In genomic region chr4:104275260-104275659, GRCm38 (mm10) we compare ENCODE assay signal across 23 mouse cellular contexts.
A peak's percentile ranks its signal among the peaks of the same experiment; 100 is the strongest.
DNase-seq lines count a peak whose midpoint lies in the region; ATAC-seq and TF ChIP-seq lines count a peak whose summit lies in the region.
"Had no signal": no experiment of that assay in that cellular context is flagged by ENCODE, and none has a peak within 500 bp of the region (broad histone marks: within the 10 kb centered on the region; RNA-seq: fewer than 3 reads in every experiment).

No protein-coding gene starts in this region.

- H3K27ac ChIP-seq in left cerebral cortex, adult 2 months: peak overlapping the region; percentile 41
- H3K27ac ChIP-seq in forebrain, postnatal 0 days (ENCODE audit: low read depth, low read length): no peak overlapping the region
- H3K27ac ChIP-seq: forebrain, embryonic 10.5 days; forebrain, embryonic 13.5 days; heart, adult 2 months; heart, embryonic 10.5 days; heart, embryonic 13.5 days; hindbrain, embryonic 15.5 days had no signal

- WGBS in forebrain, postnatal 0 days: 94% methylated on average over 1 of the region's 1 CpGs

- no peak overlapping the region for H3K4me3 ChIP-seq in left cerebral cortex, adult 2 months
- H3K4me3 ChIP-seq in forebrain, postnatal 0 days (ENCODE audit: low read depth, low read length): no peak overlapping the region
- H3K4me3 ChIP-seq: forebrain, embryonic 10.5 days; forebrain, embryonic 13.5 days; heart, adult 2 months; heart, embryonic 10.5 days; heart, embryonic 13.5 days; hindbrain, embryonic 15.5 days had no signal

- intact Hi-C loops in left cerebral cortex, postnatal 4 days (cut with DNase I): no loop called here
- intact Hi-C loops in left cerebral cortex, adult 2 months (cut with DNase I): no loop called here
- intact Hi-C loops in left cerebral cortex, postnatal 25 days (cut with DNase I): loop anchor here (5.0 kb wide), 1 partner anchor 92 kb away; no protein-coding TSS in a partner anchor
- intact Hi-C loops in gastrocnemius, postnatal 36 days (cut with DNase I): no loop called here

- peak; percentile 67 for DNase-seq in left cerebral cortex, adult 11 months (ENCODE audit: low spot score)
- DNase-seq in left cerebral cortex, postnatal 4 days: no peak
- DNase-seq in brain, adult 2 months (ENCODE audit: low read depth, low spot score): peak; percentile 92
- DNase-seq in left cerebral cortex, adult 2 months (ENCODE audit: extremely low spot score in 1 of 2, low spot score in 2 of 2): no peak
- peak; percentile 30 to 90 for DNase-seq in left cerebral cortex, postnatal 25 days (ENCODE audit: low spot score in 2 of 2)
- DNase-seq in forebrain, postnatal 0 days: no peak
- DNase-seq in gastrocnemius, postnatal 36 days: no peak
- DNase-seq: adrenal gland, adult 2 months; adrenal gland, postnatal 14 days; cerebellum, adult 11-12 months; cerebellum, adult 8-10 months; cerebellum, postnatal 14 days; gastrocnemius, postnatal 25 days; heart, adult 2 months; heart, postnatal 14 days; heart, postnatal 4 days had no signal

- H3K4me2 ChIP-seq in forebrain, postnatal 0 days (ENCODE audit: low read depth): no peak overlapping the region
- H3K4me2 ChIP-seq: forebrain, embryonic 13.5 days; heart, embryonic 13.5 days; hindbrain, embryonic 15.5 days had no signal

- no peaks in the 10 kb centered on the region for H3K9me3 ChIP-seq in forebrain, postnatal 0 days (ENCODE audit: low read length)
- H3K9me3 ChIP-seq: forebrain, embryonic 10.5 days; forebrain, embryonic 13.5 days; heart, embryonic 10.5 days; heart, embryonic 13.5 days; hindbrain, embryonic 15.5 days had no signal

- no peak for TF ChIP-seq CTCF in left cerebral cortex, adult 2 months (IDR thresholded peaks at IDR 0.05)
- no peak for TF ChIP-seq CTCF in forebrain, postnatal 0 days (IDR thresholded peaks at IDR 0.05; ENCODE audit: low read depth)

- ATAC-seq in forebrain, postnatal 0 days: no peak
- ATAC-seq: CD4-positive, CD25-positive, alpha-beta regulatory T cell, adult 4 months; forebrain, embryonic 13.5 days; forebrain, embryonic 16.5 days had no signal

- H3K27me3 ChIP-seq in forebrain, postnatal 0 days (ENCODE audit: insufficient read depth, low read length): no peaks in the 10 kb centered on the region
- H3K27me3 ChIP-seq: forebrain, embryonic 13.5 days; heart, embryonic 13.5 days had no signal

- no peak overlapping the region for H3K9ac ChIP-seq in forebrain, postnatal 0 days
- H3K9ac ChIP-seq: forebrain, embryonic 13.5 days; heart, embryonic 13.5 days; hindbrain, embryonic 15.5 days had no signal

- H3K36me3 ChIP-seq in forebrain, postnatal 0 days (ENCODE audit: insufficient read depth): no peaks in the 10 kb centered on the region
- H3K36me3 ChIP-seq: forebrain, embryonic 10.5 days; heart, embryonic 10.5 days; heart, embryonic 13.5 days; hindbrain, embryonic 15.5 days had no signal

- H3K4me1 ChIP-seq in forebrain, postnatal 0 days (ENCODE audit: insufficient read depth): no peaks in the 10 kb centered on the region
- H3K4me1 ChIP-seq: forebrain, embryonic 10.5 days; heart, embryonic 10.5 days; heart, embryonic 13.5 days; hindbrain, embryonic 15.5 days had no signal

Comparison
In these comparisons a context has a peak if more than half of its experiments do, and no peak if none do; other contexts are left out.
1. DNase-seq: peak in left cerebral cortex, adult 11 months (single experiment), brain, adult 2 months (single experiment) and left cerebral cortex, postnatal 25 days (2 of 2); none in left cerebral cortex, postnatal 4 days (single experiment), left cerebral cortex, adult 2 months (0 of 2), forebrain, postnatal 0 days (single experiment) and gastrocnemius, postnatal 36 days (0 of 2).